Mouse (Mus musculus) large intestine, adult 2 months (tissue): Measurements from ENCODE around the gene Hs1bp3. TPM values are rescaled to one million over a fixed set of nuclear protein-coding genes. Genes with fewer than 3 reads are reported as not detected.
A peak's percentile ranks its signal among the peaks of the same experiment; 100 is the strongest.

Source experiments
- DNase-seq: peaks from one replicate; pipeline ENCODE4 v3.0.0-alpha.2; 2012; ENCODE audit warnings: low read depth, low spot score
- WGBS: fragments of 180-500 bp; shearing (Covaris S2); methylation state at CpG from one replicate; pipeline ENCODE4 v1.1.7; 2018; 5-methylcytosine and 5-hydroxymethylcytosine counted together
- polyA plus RNA-seq: library from polyadenylated mRNA; depleted of rRNA; stranded (reverse); fragments of >200 nt; gene quantifications from 2 replicates; pipeline ENCODE4 v1.2.3, GENCODE M21; 2012; rRNA removed

The Hs1bp3 gene
- polyA plus RNA-seq = 11.5 and 12.6 TPM in 2 replicates

GRCm38 (mm10) chr12:8313270-8313771, at the start of gene Hs1bp3:
TSS of gene Hs1bp3 (plus strand) at chr12:8313432.
- under 1% methylated on average over 38 of the region's 38 CpGs for WGBS
- peak; percentile 67 for DNase-seq

GRCm38 (mm10) chr12:8266311-8266710, 46.9 kb upstream of the Hs1bp3 start:
- no peak for DNase-seq
- WGBS = 79% methylated on average over 7 of the region's 7 CpGs

GRCm38 (mm10) chr12:8269627-8270026, 43.6 kb upstream of the Hs1bp3 start:
- DNase-seq = no peak
- WGBS = 93% methylated on average over 11 of the region's 11 CpGs

GRCm38 (mm10) chr12:8271405-8271804, 41.8 kb upstream of the Hs1bp3 start:
- 61% methylated on average over 2 of the region's 2 CpGs for WGBS
- DNase-seq = no peak

- 69% methylated on average over 6 of the region's 6 CpGs for WGBS
- no peak for DNase-seq
Measured at GRCm38 (mm10) chr12:8273471-8274171, 39.6 kb upstream of the Hs1bp3 start.

GRCm38 (mm10) chr12:8275424-8275823, 37.8 kb upstream of the Hs1bp3 start:
- no peak for DNase-seq
- WGBS = 90% methylated on average over 4 of the region's 4 CpGs

GRCm38 (mm10) chr12:8281225-8282017, 31.8 kb upstream of the Hs1bp3 start:
- no peak for DNase-seq
- 86% methylated on average over 15 of the region's 15 CpGs for WGBS

GRCm38 (mm10) chr12:8287970-8288369, 25.3 kb upstream of the Hs1bp3 start:
- 55% methylated on average over 3 of the region's 3 CpGs for WGBS
- no peak for DNase-seq

- WGBS = 91% methylated on average over 6 of the region's 6 CpGs
- no peak for DNase-seq
Measured at GRCm38 (mm10) chr12:8289099-8289498, 24.1 kb upstream of the Hs1bp3 start.

GRCm38 (mm10) chr12:8289499-8289898, 23.7 kb upstream of the Hs1bp3 start:
- WGBS = 96% methylated on average over 8 of the region's 8 CpGs
- no peak for DNase-seq

- no peak for DNase-seq
- WGBS = 76% methylated on average over 15 of the region's 15 CpGs
Measured at GRCm38 (mm10) chr12:8291157-8291853, 21.9 kb upstream of the Hs1bp3 start.

GRCm38 (mm10) chr12:8295307-8295913, 17.8 kb upstream of the Hs1bp3 start:
- 26% methylated on average over 6 of the region's 6 CpGs for WGBS
- no peak for DNase-seq

GRCm38 (mm10) chr12:8296154-8296553, 17.1 kb upstream of the Hs1bp3 start:
- DNase-seq = no peak
- WGBS = 65% methylated on average over 2 of the region's 2 CpGs

GRCm38 (mm10) chr12:8297586-8298214, 15.5 kb upstream of the Hs1bp3 start:
- DNase-seq = no peak
- 9% methylated on average over 34 of the region's 34 CpGs for WGBS

GRCm38 (mm10) chr12:8298361-8299142, 14.7 kb upstream of the Hs1bp3 start:
- no peak for DNase-seq
- WGBS = 6% methylated on average over 85 of the region's 85 CpGs

- DNase-seq = no peak
- WGBS = 24% methylated on average over 34 of the region's 34 CpGs
Measured at GRCm38 (mm10) chr12:8299143-8300110, 13.8 kb upstream of the Hs1bp3 start.

- 50% methylated on average over 10 of the region's 10 CpGs for WGBS
- DNase-seq = no peak
Measured at GRCm38 (mm10) chr12:8300111-8300480, 13.1 kb upstream of the Hs1bp3 start.

GRCm38 (mm10) chr12:8300521-8300920, 12.7 kb upstream of the Hs1bp3 start:
- 72% methylated on average over 5 of the region's 5 CpGs for WGBS
- no peak for DNase-seq
